Mouse (Mus musculus): ENCODE results near the gene Csrp3.
A peak's percentile ranks its signal among the peaks of the same experiment; 100 is the strongest.

Gene Csrp3

DNA sequence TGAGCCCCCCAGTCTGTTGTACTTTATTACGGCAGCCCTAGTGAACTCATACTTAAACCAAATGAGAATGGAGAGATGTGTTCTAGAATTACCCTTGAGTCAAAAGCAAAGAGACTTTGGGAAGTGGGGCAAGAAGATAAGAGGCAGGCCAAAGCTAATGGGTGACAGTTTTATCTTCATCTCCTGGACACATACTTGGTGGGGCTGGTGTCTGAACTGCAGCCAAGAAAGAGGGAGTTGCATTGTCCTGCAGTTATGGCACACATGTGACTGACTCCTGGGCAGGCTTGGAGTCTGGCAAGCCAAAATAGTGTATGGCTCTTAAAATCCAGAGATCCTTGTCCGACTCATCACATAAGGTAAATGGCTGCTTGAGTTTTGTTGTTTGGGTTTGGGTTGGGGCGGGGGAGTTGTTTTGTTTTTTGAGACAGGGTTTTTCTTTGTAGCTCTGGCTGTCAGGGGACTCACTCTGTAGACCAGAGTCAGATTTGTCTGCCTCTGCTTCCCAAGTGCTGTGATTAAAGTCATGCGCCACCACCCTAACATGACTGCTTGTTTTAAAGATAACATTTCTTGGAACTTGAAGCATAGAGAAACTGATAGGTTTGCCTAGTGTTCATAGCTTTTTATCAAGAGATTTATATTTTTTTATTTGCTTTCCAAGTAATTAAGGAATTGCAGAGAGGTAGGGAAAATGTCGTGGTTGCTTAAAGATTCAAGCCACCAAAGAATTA, 18.5 kb downstream of the Csrp3 start:
- DNase-seq (ENCODE audit: low spot score in 2 of 2), result peak; percentile 59 to 76

- no peak for DNase-seq (ENCODE audit: low spot score in 2 of 2)
Measured at GRCm38 (mm10) chr7:48825170-48825569, 22.7 kb downstream of the Csrp3 start.

GRCm38 (mm10) chr7:48824671-48825070, 23.2 kb downstream of the Csrp3 start:
- DNase-seq (ENCODE audit: low spot score in 2 of 2), result no peak

DNA sequence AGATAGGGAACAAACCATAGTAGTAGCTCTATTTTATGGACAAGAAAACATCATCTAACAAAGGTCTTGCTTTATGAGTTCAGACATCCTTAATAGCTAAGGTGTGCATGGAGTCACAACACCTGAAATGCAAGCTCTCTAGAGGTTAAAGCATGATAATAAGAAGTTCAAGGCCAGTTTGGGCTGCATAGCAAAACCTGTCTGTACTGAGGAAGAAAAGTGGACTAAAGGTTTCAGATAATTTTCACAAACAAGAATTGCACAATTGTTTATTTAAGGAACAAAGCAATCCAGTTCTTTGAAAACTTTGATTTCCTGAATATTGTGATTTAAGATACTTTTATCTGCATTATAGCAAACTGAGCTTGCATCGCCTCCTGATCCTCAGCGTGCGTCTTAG, 24.2 kb downstream of the Csrp3 start:
- no peak for DNase-seq (ENCODE audit: low spot score in 2 of 2)

DNA sequence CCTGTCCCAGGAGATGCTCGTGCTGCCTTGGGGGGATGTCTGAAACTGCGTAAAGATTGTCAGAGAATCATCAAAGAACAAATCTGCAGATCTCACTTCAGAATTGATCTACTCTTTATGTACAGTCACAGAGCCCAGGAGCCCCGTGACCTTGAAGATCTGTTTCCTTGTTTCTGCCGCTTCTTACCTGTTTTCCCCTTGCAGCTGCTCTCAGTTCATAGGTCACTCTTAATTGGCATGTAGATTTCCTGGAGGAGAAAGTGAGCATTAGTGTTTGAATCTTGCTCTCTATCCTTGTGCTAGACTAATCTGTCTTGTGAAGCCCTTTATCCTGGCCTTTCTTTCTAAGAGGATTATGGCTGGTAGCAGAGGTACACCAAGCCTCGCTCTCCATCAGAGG, 26.2 kb downstream of the Csrp3 start:
- no peak for DNase-seq (ENCODE audit: low spot score in 2 of 2)

DNA sequence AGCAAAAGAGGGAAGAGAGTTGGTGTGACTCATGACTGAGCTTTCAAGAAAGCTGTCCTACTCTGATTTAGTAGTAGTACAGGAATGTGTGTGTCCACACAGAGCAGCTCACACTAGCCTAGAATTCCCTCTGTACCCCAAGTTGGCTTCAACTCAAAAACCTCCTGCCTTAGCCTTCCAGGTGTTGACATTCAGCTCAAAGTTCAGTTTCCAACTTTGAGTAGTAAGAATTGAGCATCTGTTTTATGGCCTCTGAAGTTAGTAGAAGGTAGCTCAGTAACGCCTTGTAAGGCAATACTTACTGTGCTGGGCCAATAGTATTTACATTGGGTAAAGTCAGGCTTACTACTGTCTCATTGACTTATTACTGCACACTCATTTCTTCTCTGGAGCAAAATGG, 34.2 kb downstream of the Csrp3 start:
- DNase-seq (ENCODE audit: low spot score in 2 of 2), result no peak

DNA sequence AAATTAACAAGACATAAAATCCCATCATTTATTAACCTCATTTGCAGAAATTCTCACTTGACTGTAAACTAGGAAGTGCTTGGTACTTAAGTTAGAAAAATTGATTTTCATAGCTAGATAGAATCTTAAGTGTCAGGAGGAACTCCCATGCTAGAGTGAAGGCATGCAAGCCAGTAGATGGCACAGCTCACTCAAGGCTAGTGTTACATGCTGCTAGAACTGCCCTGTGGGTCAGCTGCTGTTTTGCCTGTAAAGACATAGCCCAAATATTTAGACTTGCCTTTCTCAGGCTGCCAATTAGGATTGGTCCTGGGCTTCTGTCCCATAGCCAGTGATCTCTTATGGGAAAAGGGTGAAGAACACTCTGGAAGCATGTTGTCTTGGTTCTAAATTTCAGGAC, 35.5 kb downstream of the Csrp3 start:
- DNase-seq (ENCODE audit: low spot score in 2 of 2), result peak in 1 of 2 experiments; percentile 17

GRCm38 (mm10) chr7:48810652-48811051, 37.2 kb downstream of the Csrp3 start:
- no peak for DNase-seq (ENCODE audit: low spot score in 2 of 2)

- DNase-seq (ENCODE audit: low spot score in 2 of 2), result no peak
Measured at GRCm38 (mm10) chr7:48806587-48806986, 41.2 kb downstream of the Csrp3 start.

DNA sequence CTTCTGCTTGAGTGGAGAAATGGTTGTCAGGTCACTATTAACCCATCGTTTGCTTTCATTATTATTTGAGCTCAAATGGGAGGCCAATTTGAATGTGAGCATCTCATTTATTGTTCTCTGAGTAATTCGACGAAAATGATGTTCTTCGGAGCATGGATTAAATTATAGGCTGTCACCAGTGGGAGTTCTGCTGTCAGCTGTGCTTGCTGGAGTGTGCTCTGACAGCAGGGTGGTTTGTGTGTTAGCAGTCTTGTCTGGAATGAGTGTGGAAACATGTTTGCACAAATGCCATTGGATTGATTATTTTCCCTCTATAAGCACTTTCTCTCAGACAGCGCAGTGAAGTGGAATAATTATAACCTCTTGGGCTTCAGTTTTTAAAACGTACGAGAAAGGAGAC, 44.5 kb downstream of the Csrp3 start:
- no peak for DNase-seq (ENCODE audit: low spot score in 2 of 2)

- DNase-seq (ENCODE audit: low spot score in 2 of 2), result no peak
Measured at GRCm38 (mm10) chr7:48795130-48795529, 52.7 kb downstream of the Csrp3 start.

DNA sequence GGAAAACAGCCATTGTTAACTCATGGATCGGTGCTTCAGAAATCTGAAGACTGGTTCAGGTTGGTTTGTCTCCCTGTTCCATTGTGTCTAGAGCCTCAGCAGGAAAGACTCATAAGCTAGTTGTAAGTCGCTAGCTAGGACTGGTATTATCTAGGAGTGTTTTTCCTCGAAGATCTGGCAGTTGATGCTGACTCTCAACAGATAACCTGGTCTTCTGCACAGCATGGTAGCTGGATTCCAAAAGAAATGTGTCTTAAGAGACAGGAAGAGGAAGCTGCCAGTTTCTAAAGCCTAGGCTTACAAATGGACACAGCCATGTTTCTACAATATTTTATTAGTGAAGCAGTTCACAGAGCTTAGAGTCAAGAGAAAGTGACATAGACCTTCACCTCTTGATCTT, 56.4 kb downstream of the Csrp3 start:
- no peak for DNase-seq (ENCODE audit: low spot score in 2 of 2)

GRCm38 (mm10) chr7:48790117-48790516, 57.7 kb downstream of the Csrp3 start:
- no peak for DNase-seq (ENCODE audit: low spot score in 2 of 2)

DNA sequence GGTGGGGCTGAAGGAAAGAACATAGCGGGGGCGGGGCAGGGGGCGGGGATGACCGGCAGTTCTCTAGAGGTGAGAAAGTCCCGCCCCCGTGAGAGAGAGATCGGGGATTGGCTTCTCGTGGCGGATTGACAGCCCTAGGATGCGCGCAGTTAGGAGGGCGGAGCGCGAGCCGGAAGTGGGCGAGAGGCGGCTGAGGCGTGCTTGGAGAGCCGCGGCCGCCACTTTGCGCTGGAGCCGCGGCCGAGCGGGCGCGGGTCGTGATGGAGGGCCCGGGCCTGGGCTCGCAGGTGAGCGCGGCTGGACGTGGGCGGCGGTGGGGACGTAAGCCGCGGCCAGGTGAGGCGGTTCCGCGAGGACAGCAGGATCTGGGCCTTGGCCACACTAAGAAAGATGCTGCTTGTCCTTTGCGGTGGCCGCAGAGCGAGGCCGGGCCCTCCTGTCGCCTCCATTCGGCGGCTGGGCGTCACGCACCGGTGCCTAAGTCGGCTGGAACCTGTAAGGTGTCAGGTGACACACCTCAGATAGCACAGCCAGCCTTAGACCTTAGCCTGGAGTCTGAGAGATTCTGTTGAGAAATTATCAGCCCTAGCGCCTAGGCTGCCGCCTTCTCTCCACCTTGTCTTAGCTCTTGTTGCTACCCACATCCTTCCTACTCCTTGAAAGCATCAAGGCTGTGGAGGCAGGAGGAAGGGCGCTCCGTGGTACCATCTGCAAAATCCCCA, 58.8 kb downstream of the Csrp3 start, which contains the start of gene Zdhhc13:
Zdhhc13 (plus strand) TSS at position 153 of the 722 bp plus-strand sequence.
- DNase-seq (ENCODE audit: low spot score in 2 of 2), result peak; percentile 87 to 92

- DNase-seq (ENCODE audit: low spot score in 2 of 2), result peak in 1 of 2 experiments; percentile 37
Measured at GRCm38 (mm10) chr7:48788348-48788747, 59.5 kb downstream of the Csrp3 start.

- DNase-seq (ENCODE audit: low spot score in 2 of 2), result no peak
Measured at GRCm38 (mm10) chr7:48784773-48785523, 62.9 kb downstream of the Csrp3 start.

DNA sequence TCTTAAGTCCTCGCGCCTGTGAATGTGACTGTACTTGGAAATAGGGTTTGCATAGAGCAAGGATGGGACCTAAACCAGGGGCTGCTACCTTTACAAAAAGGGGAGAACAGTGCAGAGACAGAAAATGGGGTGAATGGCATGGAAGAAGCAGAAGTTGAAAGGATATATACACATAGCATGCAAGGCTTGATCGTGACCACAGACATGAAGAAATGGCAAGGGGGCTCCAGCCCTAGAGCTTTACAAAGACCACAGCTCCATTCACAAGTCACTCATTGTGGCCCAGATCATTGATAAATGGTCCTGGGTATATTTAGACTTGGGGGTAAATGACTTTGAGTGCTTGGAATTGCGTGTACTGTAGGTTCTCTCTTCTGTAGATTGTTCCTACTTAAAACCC, 65.4 kb downstream of the Csrp3 start:
- no peak for DNase-seq (ENCODE audit: low spot score in 2 of 2)
